Comparison of ENCODE assay signal across 8 mouse cellular contexts in genomic region chr3:89165268-89165870, GRCm38 (mm10). TPM values are rescaled to one million over a fixed set of nuclear protein-coding genes. Genes with fewer than 3 reads are reported as not detected.
DNase-seq lines count a peak whose midpoint lies in the region; ATAC-seq and TF ChIP-seq lines count a peak whose summit lies in the region.

No protein-coding gene starts in this region.

- DNase-seq in kidney, postnatal 25 days = no peak
- no peak for DNase-seq in urinary bladder, postnatal 14 days (ENCODE audit: low spot score)
- no peak for DNase-seq in adipocyte (ENCODE audit: low spot score)

- no peak for TF ChIP-seq CTCF in bone marrow, adult 2 months (IDR thresholded peaks at IDR 0.05; ENCODE audit: control insufficient read depth, insufficient read depth, low read length)

- peak overlapping the region; percentile 65 for H3K4me2 ChIP-seq in kidney, embryonic 16.5 days (replicated peaks; ENCODE audit: low read depth, low read length)
- H3K4me2 ChIP-seq in hindbrain, embryonic 13.5 days = peak overlapping the region; percentile 66
- H3K4me2 ChIP-seq in midbrain, embryonic 15.5 days = peak overlapping the region; percentile 61

- no peak for ATAC-seq in kidney, embryonic 16.5 days (ENCODE audit: low FRiP score, low TSS enrichment)
- no peak; the same call in 1 of the 2 replicates for ATAC-seq in hindbrain, embryonic 13.5 days (ENCODE audit: low FRiP score)
- no peak for ATAC-seq in midbrain, embryonic 15.5 days (replicated peaks)
- ATAC-seq in granulocyte monocyte progenitor cell, adult 5-6 weeks (replicated peaks; ENCODE audit: poor library complexity, severe bottlenecking) = no peak

- H3K9ac ChIP-seq in kidney, embryonic 16.5 days (replicated peaks; ENCODE audit: low read length) = peak overlapping the region; percentile 96
- H3K9ac ChIP-seq in hindbrain, embryonic 13.5 days = peak overlapping the region; percentile 96
- peak overlapping the region; percentile 59 for H3K9ac ChIP-seq in midbrain, embryonic 15.5 days

- peak overlapping the region; percentile 91 for H3K4me3 ChIP-seq in kidney, embryonic 16.5 days (ENCODE audit: low read length)
- H3K4me3 ChIP-seq in bone marrow, adult 2 months (replicated peaks; ENCODE audit: control insufficient read depth, low read depth, low read length) = peak overlapping the region; percentile 85
- peak overlapping the region; percentile 83 for H3K4me3 ChIP-seq in hindbrain, embryonic 13.5 days
- H3K4me3 ChIP-seq in midbrain, embryonic 15.5 days = peak overlapping the region; percentile 59

- H3K9me3 ChIP-seq in kidney, embryonic 16.5 days (ENCODE audit: low read length) = no peaks in the 10 kb centered on the region
- H3K9me3 ChIP-seq in hindbrain, embryonic 13.5 days = no peaks in the 10 kb centered on the region
- no peaks in the 10 kb centered on the region for H3K9me3 ChIP-seq in midbrain, embryonic 15.5 days

- peak overlapping the region; percentile 98 for H3K27ac ChIP-seq in kidney, embryonic 16.5 days (ENCODE audit: low read length)
- H3K27ac ChIP-seq in bone marrow, adult 2 months (ENCODE audit: control insufficient read depth, insufficient read depth, low read depth, low read length, poor library complexity) = peak overlapping the region; percentile 89
- H3K27ac ChIP-seq in hindbrain, embryonic 13.5 days = peak overlapping the region; percentile 95
- H3K27ac ChIP-seq in midbrain, embryonic 15.5 days = peak overlapping the region; percentile 85

- 15% methylated on average over 12 of the region's 12 CpGs for WGBS in kidney, embryonic 16.5 days
- 16% methylated on average over 12 of the region's 12 CpGs for WGBS in bone marrow, adult 2 months
- WGBS in hindbrain, embryonic 13.5 days = 30% methylated on average over 12 of the region's 12 CpGs
- WGBS in midbrain, embryonic 15.5 days = 28% methylated on average over 12 of the region's 12 CpGs

- TF ChIP-seq POLR2A in bone marrow, adult 2 months (IDR thresholded peaks at IDR 0.05; ENCODE audit: borderline replicate concordance, control insufficient read depth, low read depth, low read length) = no peak

- H3K36me3 ChIP-seq in kidney, embryonic 16.5 days (ENCODE audit: insufficient read depth, low read length) = peaks cover 33% of the 10 kb centered on the region
- peaks cover 33% of the 10 kb centered on the region for H3K36me3 ChIP-seq in hindbrain, embryonic 13.5 days
- peaks cover 16% of the 10 kb centered on the region; the same call in 1 of the 2 replicates for H3K36me3 ChIP-seq in midbrain, embryonic 15.5 days (replicated peaks)

- H3K27me3 ChIP-seq in kidney, embryonic 16.5 days (ENCODE audit: insufficient read depth, low read length) = no peaks in the 10 kb centered on the region
- H3K27me3 ChIP-seq in hindbrain, embryonic 13.5 days = no peaks in the 10 kb centered on the region
- no peaks in the 10 kb centered on the region for H3K27me3 ChIP-seq in midbrain, embryonic 15.5 days (replicated peaks)

- peaks cover 19% of the 10 kb centered on the region for H3K4me1 ChIP-seq in kidney, embryonic 16.5 days (ENCODE audit: insufficient read depth, low read length)
- peaks cover 4% of the 10 kb centered on the region; the same call in 1 of the 2 replicates for H3K4me1 ChIP-seq in bone marrow, adult 2 months (ENCODE audit: control insufficient read depth, insufficient read depth, low read length)
- H3K4me1 ChIP-seq in hindbrain, embryonic 13.5 days (replicated peaks) = peaks cover 28% of the 10 kb centered on the region
- peaks cover 23% of the 10 kb centered on the region for H3K4me1 ChIP-seq in midbrain, embryonic 15.5 days

RNA-seq across cellular contexts. Expression of gene Clk2, which starts 0.8 kb away (rescaled TPM):
- 29.1 and 30.6 TPM in 2 replicates for polyA plus RNA-seq in kidney, embryonic 16.5 days (2015; fragmentation: Nextera tagmentation; extraction: Ambion mirVana)
- 43.3 and 90.9 TPM in 2 replicates for polyA plus RNA-seq in bone marrow, adult 2 months (2011; ENCODE audit: insufficient read depth, insufficient read length, low replicate concordance, missing spikeins)
- polyA plus RNA-seq in hindbrain, embryonic 13.5 days (2015; fragmentation: Nextera tagmentation; extraction: Ambion mirVana) = 23.5 and 24.5 TPM in 2 replicates
- 22.4 and 26.7 TPM in 2 replicates for polyA plus RNA-seq in midbrain, embryonic 15.5 days (2015; fragmentation: Nextera tagmentation; extraction: Ambion mirVana)
- total RNA-seq in granulocyte monocyte progenitor cell, adult 5-6 weeks (2014; fragmentation: Nextera tagmentation) = 74.6 and 80.2 TPM in 2 replicates
- total RNA-seq in granulocyte monocyte progenitor cell, adult 5-6 weeks (2017) = 51.8 and 67.1 TPM in 2 replicates

RNA-seq across cellular contexts. Expression of gene Hcn3, which starts 5.4 kb away (rescaled TPM):
- polyA plus RNA-seq in kidney, embryonic 16.5 days (2015; fragmentation: Nextera tagmentation; extraction: Ambion mirVana) = 1.8 and 2.0 TPM in 2 replicates
- 1.6 TPM in 1 of 2 replicates, not detected in the other for polyA plus RNA-seq in bone marrow, adult 2 months (2011; ENCODE audit: insufficient read depth, insufficient read length, low replicate concordance, missing spikeins)
- 33.5 and 35.1 TPM in 2 replicates for polyA plus RNA-seq in hindbrain, embryonic 13.5 days (2015; fragmentation: Nextera tagmentation; extraction: Ambion mirVana)
- polyA plus RNA-seq in midbrain, embryonic 15.5 days (2015; fragmentation: Nextera tagmentation; extraction: Ambion mirVana) = 59.6 and 59.8 TPM in 2 replicates
- total RNA-seq in granulocyte monocyte progenitor cell, adult 5-6 weeks (2014; fragmentation: Nextera tagmentation) = 0.77 TPM in 1 of 2 replicates, not detected in the other
- 0.56 and 0.82 TPM in 2 replicates for total RNA-seq in granulocyte monocyte progenitor cell, adult 5-6 weeks (2017)

RNA-seq across cellular contexts. Expression of gene Scamp3, which starts 11.9 kb away (rescaled TPM):
- polyA plus RNA-seq in kidney, embryonic 16.5 days (2015; fragmentation: Nextera tagmentation; extraction: Ambion mirVana) = 140 TPM in 2 replicates
- 25.7 and 54.2 TPM in 2 replicates for polyA plus RNA-seq in bone marrow, adult 2 months (2011; ENCODE audit: insufficient read depth, insufficient read length, low replicate concordance, missing spikeins)
- 127 and 130 TPM in 2 replicates for polyA plus RNA-seq in hindbrain, embryonic 13.5 days (2015; fragmentation: Nextera tagmentation; extraction: Ambion mirVana)
- polyA plus RNA-seq in midbrain, embryonic 15.5 days (2015; fragmentation: Nextera tagmentation; extraction: Ambion mirVana) = 144 and 146 TPM in 2 replicates
- total RNA-seq in granulocyte monocyte progenitor cell, adult 5-6 weeks (2014; fragmentation: Nextera tagmentation) = 59.6 and 99.0 TPM in 2 replicates
- 32.9 and 37.2 TPM in 2 replicates for total RNA-seq in granulocyte monocyte progenitor cell, adult 5-6 weeks (2017)

RNA-seq across cellular contexts. Expression of gene Fam189b, which starts 17.6 kb away (rescaled TPM):
- 43.6 and 51.2 TPM in 2 replicates for polyA plus RNA-seq in kidney, embryonic 16.5 days (2015; fragmentation: Nextera tagmentation; extraction: Ambion mirVana)
- 4.1 and 9.8 TPM in 2 replicates for polyA plus RNA-seq in bone marrow, adult 2 months (2011; ENCODE audit: insufficient read depth, insufficient read length, low replicate concordance, missing spikeins)
- 29.9 and 30.0 TPM in 2 replicates for polyA plus RNA-seq in hindbrain, embryonic 13.5 days (2015; fragmentation: Nextera tagmentation; extraction: Ambion mirVana)
- polyA plus RNA-seq in midbrain, embryonic 15.5 days (2015; fragmentation: Nextera tagmentation; extraction: Ambion mirVana) = 33.5 and 37.5 TPM in 2 replicates
- 23.9 and 27.2 TPM in 2 replicates for total RNA-seq in granulocyte monocyte progenitor cell, adult 5-6 weeks (2014; fragmentation: Nextera tagmentation)
- 2.5 and 2.9 TPM in 2 replicates for total RNA-seq in granulocyte monocyte progenitor cell, adult 5-6 weeks (2017)

RNA-seq across cellular contexts. Expression of gene Pklr, which starts 29.4 kb away (rescaled TPM):
- 4.7 and 5.0 TPM in 2 replicates for polyA plus RNA-seq in kidney, embryonic 16.5 days (2015; fragmentation: Nextera tagmentation; extraction: Ambion mirVana)
- polyA plus RNA-seq in bone marrow, adult 2 months (2011; ENCODE audit: insufficient read depth, insufficient read length, low replicate concordance, missing spikeins) = 14.3 and 16.0 TPM in 2 replicates
- polyA plus RNA-seq in hindbrain, embryonic 13.5 days (2015; fragmentation: Nextera tagmentation; extraction: Ambion mirVana) = 0.30 TPM in 1 of 2 replicates, not detected in the other
- 0.05 and 0.14 TPM in 2 replicates for polyA plus RNA-seq in midbrain, embryonic 15.5 days (2015; fragmentation: Nextera tagmentation; extraction: Ambion mirVana)
- total RNA-seq in granulocyte monocyte progenitor cell, adult 5-6 weeks (2014; fragmentation: Nextera tagmentation) = 0.32 TPM in 1 of 2 replicates, not detected in the other
- total RNA-seq in granulocyte monocyte progenitor cell, adult 5-6 weeks (2017) = 0.26 and 0.43 TPM in 2 replicates

Comparison
In these comparisons a context has a peak if more than half of its experiments do, and no peak if none do; other contexts are left out.
1. RNA of gene Hcn3, which starts 5.4 kb away (polyA plus RNA-seq): 59.6 to 59.8 TPM in midbrain, embryonic 15.5 days and 33.5 to 35.1 TPM in hindbrain, embryonic 13.5 days; 1.8 to 2.0 TPM in kidney, embryonic 16.5 days and 1.6 TPM in bone marrow, adult 2 months; every median in the first group is over 10 times any median in the second.
2. Peak in every context shown above with its lines, with median percentiles within 50 percentile points of each other: H3K27ac ChIP-seq, H3K4me2 ChIP-seq, H3K4me3 ChIP-seq and H3K9ac ChIP-seq.